Mouse (Mus musculus) ES-Bruce4 (cell line): ENCODE measurements around the gene Egln1.

ENCODE experiments used
- CTCF ChIP-seq: IDR thresholded peaks from one replicate; pipeline ENCODE4 v1.8.1; 2011; ENCODE audit warnings: low read depth, low read length
- EP300 ChIP-seq: IDR thresholded peaks from 2 replicates; pipeline ENCODE4 v1.6.1; 2011; ENCODE audit warnings: low read depth, low read length; ENCODE audit not compliant: insufficient read depth
- POLR2A ChIP-seq: IDR thresholded peaks from one replicate; pipeline ENCODE4 v1.8.1; 2011; ENCODE audit warnings: low read length; ENCODE audit not compliant: insufficient read depth

- TF ChIP-seq CTCF (no peak), POLR2A (no peak), EP300 (no peak)
Observed at GRCm38 (mm10) chr8:124973221-124973620, 24.1 kb upstream of the Egln1 start.
